Mouse (Mus musculus) NIH3T3 (cell line): ENCODE results near the gene Ntn5.

Experiments used
- DNase-seq: peaks from one replicate; pipeline ENCODE4 v3.0.0-alpha.2; 2012; ENCODE audit warnings: low read depth

Ntn5 gene

DNA sequence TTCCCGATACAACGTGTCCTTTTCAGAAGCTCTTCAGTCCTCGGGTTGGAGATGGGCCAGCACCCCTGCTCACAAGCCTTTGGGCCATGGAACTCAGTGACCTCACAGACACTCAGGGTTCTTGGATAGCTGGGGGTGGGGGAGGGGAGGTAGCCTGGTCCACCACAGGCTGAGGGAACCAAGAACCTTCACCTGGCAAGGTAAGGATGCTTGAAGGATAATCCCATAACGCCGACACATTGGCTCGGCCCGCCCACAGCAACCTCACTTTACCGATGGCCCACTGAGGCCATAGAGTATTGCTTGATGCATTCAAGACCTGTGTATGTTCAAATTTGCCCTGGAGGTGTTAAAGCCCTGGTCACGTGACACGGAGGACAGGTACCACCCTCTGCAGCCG, 41.9 kb downstream of the Ntn5 start, which contains the start of gene Spaca4:
TSS of gene Spaca4 (minus strand) at position 101 of the 400 bp plus-strand sequence.
- no peak for DNase-seq

DNA sequence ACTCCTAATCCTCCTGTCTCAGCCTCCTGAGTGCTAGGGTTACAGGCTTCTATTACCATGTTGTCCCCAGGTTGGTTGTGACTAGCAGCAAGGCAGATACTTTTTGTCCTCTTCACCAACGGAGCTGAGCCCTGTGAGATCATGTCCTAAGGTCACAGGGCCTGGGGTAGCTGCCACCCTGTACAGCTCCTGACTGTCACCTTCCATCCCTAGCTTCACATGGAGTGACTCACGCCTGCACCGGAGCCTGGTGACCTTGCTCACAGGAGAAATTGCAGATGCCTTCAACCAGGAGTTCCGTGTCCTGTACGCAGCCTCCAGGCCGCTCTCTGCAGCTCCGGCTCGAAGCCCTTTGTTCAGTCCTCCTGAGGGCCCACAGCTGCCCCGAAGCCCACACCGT, 42.6 kb downstream of the Ntn5 start:
- DNase-seq, result no peak

DNA sequence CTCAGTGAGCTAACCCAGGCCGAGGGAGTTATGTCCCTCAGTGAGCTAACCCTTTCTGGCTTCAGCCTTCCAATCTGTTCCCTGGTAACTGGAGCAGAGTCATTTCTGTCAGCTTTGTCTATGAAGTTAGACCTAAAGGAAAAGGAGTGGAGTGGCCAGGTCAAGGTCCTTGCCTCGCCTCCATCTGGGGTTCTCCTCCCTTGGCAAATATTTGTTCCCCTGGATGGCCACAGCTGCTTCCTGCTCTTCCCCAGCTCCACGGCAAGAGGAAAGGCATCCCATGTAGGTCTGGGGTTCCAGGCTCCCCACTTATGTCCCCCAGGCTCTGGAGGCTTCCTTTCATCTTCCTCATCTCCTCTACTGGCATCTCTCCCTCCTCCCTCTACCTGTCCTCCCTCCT, 43.8 kb downstream of the Ntn5 start:
- DNase-seq, result no peak

DNA sequence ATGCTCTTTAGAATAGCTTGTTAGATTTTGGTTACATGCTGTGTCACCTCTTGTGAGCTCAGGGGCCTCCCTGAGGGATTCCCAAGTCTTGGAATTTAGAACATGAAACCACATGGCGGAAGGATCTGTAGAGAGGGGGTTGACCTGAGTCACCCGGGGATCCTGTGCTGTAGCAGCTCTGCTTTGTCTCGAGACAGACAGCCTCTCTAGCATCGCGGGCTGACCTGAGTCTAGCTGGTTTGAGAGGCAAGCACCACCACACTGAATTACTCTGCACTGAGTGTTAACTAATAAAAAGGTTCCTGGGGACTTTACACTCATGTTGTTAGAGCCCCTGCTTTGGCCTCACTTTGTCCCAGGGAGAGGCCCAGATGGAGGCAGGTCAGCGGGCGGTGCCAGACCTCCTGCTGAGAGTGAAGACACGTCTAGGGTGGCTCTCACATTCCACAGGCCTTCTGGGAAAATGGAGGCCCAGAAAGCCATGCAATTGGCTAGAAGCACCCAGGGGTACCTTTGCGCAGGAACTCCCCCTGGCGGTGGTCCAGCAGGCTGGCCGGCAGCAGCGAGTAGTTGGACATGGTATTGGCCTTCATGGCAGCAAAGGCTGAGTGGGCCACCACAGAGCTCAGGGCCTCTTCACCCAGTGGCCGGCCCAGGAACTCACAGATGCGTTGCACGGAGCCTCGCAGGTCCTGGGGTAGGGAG, 47.1 kb downstream of the Ntn5 start:
- DNase-seq, result peak; percentile 69

DNA sequence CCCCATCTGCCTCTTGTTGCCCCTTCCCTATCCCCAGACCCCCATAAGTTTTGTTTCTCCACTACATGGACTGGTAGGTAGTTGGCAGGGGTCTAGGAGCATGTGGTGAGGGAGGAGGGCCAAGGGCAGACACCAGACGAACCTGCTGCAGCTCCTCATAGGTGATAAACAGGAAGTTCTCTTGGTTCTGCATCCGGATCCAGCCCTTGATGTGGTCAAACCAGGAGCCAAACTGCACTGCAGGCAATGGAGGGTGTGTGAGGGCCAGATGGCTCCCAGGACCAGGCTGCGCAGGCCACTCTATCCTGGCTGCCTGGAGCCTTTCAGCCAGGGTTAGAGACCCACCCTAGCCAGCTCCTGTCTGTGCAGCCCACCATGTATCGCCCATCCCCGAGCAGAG, 49.7 kb downstream of the Ntn5 start:
- no peak for DNase-seq

DNA sequence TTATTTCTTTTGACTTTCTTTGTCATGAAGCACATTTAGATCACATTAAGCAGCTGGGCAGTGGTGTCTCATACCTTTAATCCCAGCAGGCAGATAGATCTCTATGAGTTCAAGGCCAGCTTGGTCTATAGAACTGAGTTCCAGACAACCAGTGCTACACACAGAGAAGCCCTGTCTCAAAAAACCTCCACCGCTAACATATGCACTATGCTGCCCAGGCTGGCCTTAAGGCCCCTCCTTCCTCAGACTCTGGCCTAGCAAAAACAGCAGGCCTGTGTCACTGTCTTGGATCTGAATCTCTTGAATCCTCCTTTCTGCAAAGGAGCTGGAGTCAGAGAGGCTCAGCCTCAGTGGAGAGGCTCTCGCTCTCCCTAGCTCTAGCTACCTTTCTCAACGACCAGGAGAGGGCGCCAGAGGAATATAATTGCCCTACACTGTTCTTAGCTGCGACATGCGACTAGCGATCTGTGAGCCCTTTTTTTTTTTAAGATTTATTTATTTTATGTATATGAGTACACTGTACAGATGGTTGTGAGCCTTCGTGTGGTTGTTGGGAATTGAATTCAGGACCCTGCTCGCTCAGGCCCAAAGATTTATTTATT, 55.4 kb downstream of the Ntn5 start:
- DNase-seq, result peak; percentile 96

DNA sequence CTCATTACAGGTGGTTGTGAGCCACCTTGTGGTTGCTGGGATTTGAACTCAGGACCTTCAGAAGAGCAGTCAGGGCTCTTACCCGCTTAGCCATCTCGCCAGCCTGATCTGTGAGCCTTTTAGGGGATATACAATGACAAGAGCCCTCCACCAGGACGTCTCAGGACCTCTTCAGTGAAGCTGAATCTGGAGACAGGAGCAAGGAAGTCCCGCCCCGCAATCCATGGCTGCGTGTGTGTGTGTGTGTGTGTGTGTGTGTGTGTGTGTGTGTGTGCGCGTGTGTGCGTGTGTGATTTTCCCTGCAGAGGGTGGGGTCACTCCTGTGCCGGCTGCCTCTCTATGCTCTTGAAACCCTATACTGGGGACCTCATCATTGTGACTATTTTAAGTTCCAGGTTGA, 56.0 kb downstream of the Ntn5 start:
- DNase-seq, result peak; percentile 25

DNA sequence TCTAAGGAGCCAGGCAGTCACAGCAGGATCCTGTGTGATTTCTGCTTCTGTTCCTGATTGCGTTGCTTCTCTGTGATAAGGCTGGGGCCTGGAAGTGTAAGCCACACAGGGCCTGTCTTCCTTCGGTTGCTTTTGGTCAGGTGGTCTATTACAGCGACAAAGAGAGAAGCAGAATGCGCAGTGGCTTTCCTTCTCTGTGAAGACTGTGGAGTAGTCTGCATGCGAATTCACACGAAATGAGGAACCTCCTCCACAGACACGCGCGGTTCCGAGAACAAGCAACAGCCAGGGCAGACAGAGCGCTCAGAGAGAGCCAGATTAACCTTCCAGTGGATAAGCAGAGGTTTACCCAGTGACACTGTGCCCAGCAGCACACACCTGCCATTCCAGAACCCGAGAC, 57.5 kb downstream of the Ntn5 start:
- no peak for DNase-seq

DNA sequence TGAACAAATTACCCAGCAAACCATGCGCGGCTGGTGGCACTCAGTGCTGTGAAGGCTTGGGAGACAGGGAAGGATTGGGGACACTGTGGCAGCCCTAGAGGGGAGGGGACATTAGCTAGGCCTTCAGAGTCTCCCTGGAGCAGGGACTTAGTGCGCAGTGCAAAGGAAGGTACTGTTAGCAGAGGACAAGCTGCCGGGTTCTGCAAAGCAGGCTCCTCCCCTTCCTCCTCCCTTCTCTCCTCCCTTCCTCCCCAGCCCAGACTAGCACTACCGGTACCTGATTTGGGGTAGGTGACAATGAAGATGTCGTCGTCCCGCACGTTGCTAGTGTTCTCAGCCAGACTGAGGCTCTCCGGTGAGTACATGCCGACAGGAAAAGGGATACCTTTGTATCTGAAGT, 58.0 kb downstream of the Ntn5 start:
- no peak for DNase-seq

DNA sequence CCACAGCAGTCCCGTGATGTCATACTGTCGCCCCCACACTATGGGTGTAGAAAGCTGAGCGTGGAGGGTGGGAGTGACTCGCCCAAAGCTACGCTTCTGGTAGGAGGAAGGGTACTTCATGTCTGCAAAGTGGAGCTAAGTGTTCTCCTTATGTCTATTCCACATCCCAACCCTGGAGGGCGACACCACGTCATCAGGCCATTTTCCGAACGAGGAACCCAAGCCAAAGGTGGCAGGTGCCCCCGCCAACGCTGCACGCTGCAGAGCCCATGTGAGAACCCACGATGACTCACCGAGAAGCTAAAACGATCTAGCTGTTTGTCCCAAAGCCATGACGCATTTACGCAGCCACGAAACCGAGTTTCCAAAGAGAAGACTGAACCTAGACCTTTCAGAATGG, 58.5 kb downstream of the Ntn5 start:
- DNase-seq, result peak; percentile 74
